Mouse (Mus musculus) forebrain, embryonic 12.5 days (tissue): ENCODE measurements at regions not wholly inside any gene's neighbourhood (a gene's known extent, or its start where the extent isn't known, plus 50 kb on each side); places are given as distances from the start of the nearest gene placed in this dataset.
"Not testable (repeated sequence)": the region's sequence is repeated elsewhere in the genome, so short reads cannot be mapped to it uniquely, and the experiment has no call there.

Source experiments
- ATAC-seq: fragments of 200-750 bp; cut with Nextera tagmentation; 2 replicates; pipeline ENCODE4 v1.8.0; 2017; ENCODE audit warnings: moderate TSS enrichment; ENCODE audit not compliant: low FRiP score
- H3K27ac ChIP-seq: fragments of 300-500 bp; sonication (generic); 2 replicates; pipeline ENCODE4 v1.5.1; 2016; ENCODE audit warnings: mild to moderate bottlenecking
- H3K27me3 ChIP-seq: fragments of 300-500 bp; sonication (generic); 2 replicates; pipeline ENCODE4 v1.6.1; 2016; ENCODE audit warnings: mild to moderate bottlenecking
- H3K36me3 ChIP-seq: fragments of 300-500 bp; sonication (generic); replicated peaks from 2 replicates; pipeline ENCODE4 v1.6.1; 2016; ENCODE audit warnings: mild to moderate bottlenecking
- H3K4me1 ChIP-seq: fragments of 300-500 bp; sonication (generic); 2 replicates; pipeline ENCODE4 v1.6.1; 2016
- H3K4me2 ChIP-seq: fragments of 300-500 bp; sonication (generic); 2 replicates; pipeline ENCODE4 v1.6.1; 2016; ENCODE audit warnings: mild to moderate bottlenecking, moderate library complexity
- H3K4me3 ChIP-seq: fragments of 300-500 bp; sonication (generic); replicated peaks from 2 replicates; pipeline ENCODE4 v1.5.1; 2016; ENCODE audit warnings: mild to moderate bottlenecking
- H3K9ac ChIP-seq: fragments of 300-500 bp; sonication (generic); 2 replicates; pipeline ENCODE4 v1.6.1; 2016; ENCODE audit warnings: mild to moderate bottlenecking
- H3K9me3 ChIP-seq: fragments of 300-500 bp; sonication (generic); 2 replicates; pipeline ENCODE4 v1.6.1; 2016
- WGBS: fragments of 180-500 bp; shearing (Covaris S2); methylation state at CpG from one replicate; pipeline ENCODE4 v1.1.7; 2016; 5-methylcytosine and 5-hydroxymethylcytosine counted together

DNA sequence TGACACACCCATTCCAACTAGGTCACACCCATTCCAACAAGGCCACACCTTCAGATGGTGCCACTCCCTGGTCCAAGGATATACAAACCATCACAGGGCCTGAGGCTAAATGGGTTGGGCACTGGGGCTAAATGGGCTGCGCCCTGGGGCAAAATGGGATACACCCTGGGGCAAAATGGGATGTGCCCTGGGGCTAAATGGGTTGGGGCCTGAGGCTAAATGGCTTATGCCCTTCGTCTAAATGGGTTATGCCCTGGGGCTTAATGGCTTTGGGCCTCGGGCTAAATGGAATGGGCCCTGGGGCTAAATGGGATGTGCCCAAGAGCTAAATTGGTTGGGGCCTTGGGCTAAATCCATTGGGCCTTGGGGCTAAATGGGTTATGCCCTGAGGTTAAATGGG is 261.5 kb downstream of the Samd9l start:
- not testable (repeated sequence) for H3K9ac ChIP-seq, ATAC-seq, H3K4me2 ChIP-seq, H3K27ac ChIP-seq, H3K4me1 ChIP-seq, H3K27me3 ChIP-seq, H3K36me3 ChIP-seq, H3K4me3 ChIP-seq
- 75% methylated on average over 3 of the region's 3 CpGs for WGBS
- H3K9me3 ChIP-seq: peaks cover 56% of the 10 kb centered on the region

DNA sequence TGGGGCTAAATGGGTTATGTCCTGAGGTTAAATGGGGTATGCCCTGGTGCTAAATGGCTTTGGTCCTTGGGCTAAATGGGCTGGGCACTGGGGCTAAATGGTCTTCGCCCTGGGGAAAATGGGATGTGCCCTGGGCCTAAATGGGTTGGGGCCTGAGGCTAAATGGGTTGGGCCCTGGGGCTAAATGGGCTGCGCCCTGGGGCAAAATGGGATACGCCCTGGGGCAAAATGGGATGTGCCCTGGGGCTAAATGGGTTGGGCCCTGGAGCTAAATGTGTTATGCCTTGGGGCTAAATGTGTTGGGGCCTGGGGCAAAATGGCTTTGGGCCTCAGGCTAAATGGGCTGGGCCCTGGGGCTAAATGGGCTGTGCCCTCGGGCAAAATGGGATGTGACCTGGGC is 265.6 kb downstream of the Samd9l start:
- H3K36me3 ChIP-seq, H3K4me2 ChIP-seq, H3K4me1 ChIP-seq, H3K27me3 ChIP-seq, H3K27ac ChIP-seq, H3K4me3 ChIP-seq, ATAC-seq, H3K9ac ChIP-seq: not testable (repeated sequence)
- WGBS: 80% methylated on average over 4 of the region's 4 CpGs
- peaks cover 44% of the 10 kb centered on the region for H3K9me3 ChIP-seq

- not testable (repeated sequence) for ATAC-seq, H3K4me1 ChIP-seq, H3K4me2 ChIP-seq, H3K4me3 ChIP-seq, H3K9me3 ChIP-seq, H3K27ac ChIP-seq, H3K27me3 ChIP-seq, H3K9ac ChIP-seq, H3K36me3 ChIP-seq
- WGBS: 47% methylated on average over 2 of the region's 3 CpGs
Measured at GRCm38 (mm10) chr6:3116296-3116695, 283.1 kb downstream of the Samd9l start.
